Mouse (Mus musculus) bone marrow, adult 2 months (tissue): Measurements from ENCODE around the gene Adipor2.

Experiments used
- CTCF ChIP-seq: fragments of 200-500 bp; IDR thresholded peaks from 2 replicates; pipeline ENCODE4 v1.5.1; 2011; ENCODE audit warnings: low read length, control low read depth; ENCODE audit not compliant: control insufficient read depth, insufficient read depth
- POLR2A ChIP-seq: fragments of 200-500 bp; IDR thresholded peaks from 2 replicates; pipeline ENCODE4 v1.6.1; 2011; ENCODE audit warnings: low read depth, mild to moderate bottlenecking, control low read depth, low read length, borderline replicate concordance; ENCODE audit not compliant: control insufficient read depth

- TF ChIP-seq CTCF (no peak), POLR2A (no peak)
Measured at GRCm38 (mm10) chr6:119329215-119329714, 88.2 kb downstream of the Adipor2 start.
